Mouse (Mus musculus): ENCODE measurements around the gene Slc26a8. TPM values are rescaled to one million over a fixed set of nuclear protein-coding genes. Genes with fewer than 3 reads are reported as not detected.

Slc26a8 gene
- polyA plus RNA-seq, 1 experiment = 8.6 TPM

- DNase-seq (ENCODE audit: extremely low spot score in 1 of 2, low spot score in 1 of 2) = no peak
These were observed 43.8 kb downstream of the Slc26a8 start for GRCm38 (mm10) chr17:28646221-28646620.

GRCm38 (mm10) chr17:28644112-28644511 is 45.9 kb downstream of the Slc26a8 start:
- no peak for DNase-seq (ENCODE audit: extremely low spot score in 1 of 2, low spot score in 1 of 2)

DNA sequence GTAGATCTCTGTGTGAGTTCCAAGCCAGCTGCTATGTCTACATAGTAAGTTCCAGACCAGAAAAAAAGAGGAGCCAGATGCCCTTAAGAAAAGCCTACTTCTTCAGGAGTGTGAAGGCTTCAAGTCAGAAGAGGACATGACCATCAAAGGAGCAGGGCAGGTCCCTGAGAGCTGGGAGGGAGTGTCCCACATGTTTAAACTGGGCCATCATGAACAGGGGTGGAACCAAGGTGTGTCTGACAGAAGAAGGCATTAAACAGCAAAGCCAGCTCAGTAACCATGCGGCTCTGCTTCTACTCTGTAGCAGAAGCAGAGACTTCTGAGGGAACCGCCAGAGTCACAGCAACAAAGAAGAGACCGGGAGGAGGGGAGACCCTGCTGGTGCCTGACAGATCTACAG is 46.3 kb downstream of the Slc26a8 start:
- DNase-seq (ENCODE audit: extremely low spot score in 1 of 2, low spot score in 1 of 2) = no peak

GRCm38 (mm10) chr17:28640113-28640512 is 49.9 kb downstream of the Slc26a8 start:
- DNase-seq (ENCODE audit: extremely low spot score in 1 of 2, low spot score in 1 of 2) = no peak

- peak; percentile 72 to 88 for DNase-seq (ENCODE audit: extremely low spot score in 1 of 2, low spot score in 1 of 2)
These were observed 52.0 kb downstream of the Slc26a8 start for GRCm38 (mm10) chr17:28637711-28638690.

DNA sequence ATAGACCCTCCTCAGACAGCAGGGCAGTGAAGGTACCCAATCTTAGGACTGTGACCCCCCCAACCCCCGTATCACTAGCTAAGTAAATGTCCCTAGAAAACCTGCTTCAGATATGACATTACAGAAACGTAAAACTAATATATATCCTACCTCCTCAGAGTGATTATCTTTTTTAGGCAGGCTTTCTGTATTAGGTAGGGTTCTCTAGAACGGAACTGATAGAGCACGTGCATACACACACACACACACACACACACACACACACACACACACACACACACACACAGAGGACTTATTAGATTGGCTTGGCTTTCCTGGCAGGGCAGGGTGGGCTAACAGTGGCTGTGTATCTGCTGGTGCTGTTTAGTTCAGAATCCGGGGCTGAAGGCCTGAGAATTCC is 54.2 kb downstream of the Slc26a8 start:
- DNase-seq (ENCODE audit: extremely low spot score in 1 of 2, low spot score in 1 of 2) = no peak

DNA sequence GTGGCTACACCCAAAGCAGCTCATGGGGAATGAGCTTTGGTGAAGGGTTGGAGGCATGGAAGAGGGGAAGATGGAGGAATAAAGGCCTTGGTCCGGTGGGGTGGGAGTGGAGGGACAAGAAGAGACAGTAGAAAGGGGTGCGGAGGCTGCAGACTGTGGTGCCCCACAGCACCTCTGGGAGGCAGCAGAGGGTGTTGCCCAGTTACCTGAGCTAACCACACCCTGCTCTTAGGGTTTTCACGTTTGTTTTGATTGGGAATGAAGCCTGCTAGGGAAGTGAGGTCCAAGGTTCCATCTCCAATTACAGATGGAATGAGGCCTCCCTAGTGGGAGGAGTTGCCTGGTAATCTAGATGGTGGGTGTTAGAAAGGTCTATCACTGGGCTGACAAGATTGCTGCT is 60.9 kb downstream of the Slc26a8 start:
- DNase-seq (ENCODE audit: extremely low spot score in 1 of 2, low spot score in 1 of 2) = no peak

GRCm38 (mm10) chr17:28628248-28629124 is 61.5 kb downstream of the Slc26a8 start:
- DNase-seq (ENCODE audit: extremely low spot score in 1 of 2, low spot score in 1 of 2) = no peak

DNA sequence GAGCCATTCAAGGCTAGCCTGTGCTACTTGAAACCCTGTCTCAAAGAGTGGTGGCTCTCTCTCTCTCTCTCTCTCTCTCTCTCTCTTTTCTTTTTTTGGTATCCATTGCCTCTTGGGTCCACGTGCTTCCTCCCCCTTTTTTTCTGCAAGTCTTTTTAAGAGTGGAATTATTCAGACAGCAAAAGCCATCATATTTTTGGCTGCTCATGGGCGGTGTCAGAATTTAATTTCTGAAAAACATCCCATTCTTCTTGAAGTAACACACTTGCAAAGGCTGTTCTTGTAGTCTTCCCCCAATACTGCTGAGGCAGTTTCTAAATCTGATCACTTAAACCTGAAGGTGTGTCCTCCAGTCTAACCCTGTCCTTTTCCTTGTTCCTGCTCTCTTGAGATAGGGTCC is 63.1 kb downstream of the Slc26a8 start:
- DNase-seq (ENCODE audit: extremely low spot score in 1 of 2, low spot score in 1 of 2) = peak; percentile 66 to 78

DNA sequence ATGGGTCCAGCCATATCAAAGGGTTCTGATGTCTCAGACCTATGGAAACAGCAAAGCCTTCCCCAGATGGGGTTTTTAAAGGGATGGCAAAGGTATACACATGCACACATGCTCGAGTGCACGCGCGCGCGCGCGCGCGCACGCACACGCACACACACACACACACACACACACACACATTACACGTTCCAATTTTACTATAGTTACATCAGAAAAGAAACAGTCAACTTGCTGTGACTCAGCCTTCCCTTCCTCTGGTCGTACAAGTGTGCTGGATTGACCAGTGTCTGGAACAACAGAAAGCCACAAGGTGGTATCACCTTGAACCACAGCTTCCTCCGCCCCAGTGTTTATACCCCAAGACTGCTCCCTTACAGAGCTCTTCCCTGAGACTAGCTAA is 64.7 kb downstream of the Slc26a8 start:
- no peak for DNase-seq (ENCODE audit: extremely low spot score in 1 of 2, low spot score in 1 of 2)

- peak; percentile 40 to 63 for DNase-seq (ENCODE audit: extremely low spot score in 1 of 2, low spot score in 1 of 2)
These were observed 65.2 kb downstream of the Slc26a8 start for GRCm38 (mm10) chr17:28624841-28625240.

- DNase-seq (ENCODE audit: extremely low spot score in 1 of 2, low spot score in 1 of 2) = peak; percentile 64 to 92
These were observed 67.7 kb downstream of the Slc26a8 start, which contains the start of gene Srpk1 for GRCm38 (mm10) chr17:28622300-28622759. Gene Srpk1, minus strand, starts transcription at chr17:28622709.

GRCm38 (mm10) chr17:28621381-28622299 is 68.4 kb downstream of the Slc26a8 start:
- DNase-seq (ENCODE audit: extremely low spot score in 1 of 2, low spot score in 1 of 2) = peak in 1 of 2 experiments; percentile 46

GRCm38 (mm10) chr17:28618775-28619174 is 71.3 kb downstream of the Slc26a8 start:
- DNase-seq (ENCODE audit: extremely low spot score in 1 of 2, low spot score in 1 of 2) = no peak

GRCm38 (mm10) chr17:28618124-28618523 is 71.9 kb downstream of the Slc26a8 start:
- no peak for DNase-seq (ENCODE audit: extremely low spot score in 1 of 2, low spot score in 1 of 2)

GRCm38 (mm10) chr17:28617636-28618035 is 72.4 kb downstream of the Slc26a8 start:
- no peak for DNase-seq (ENCODE audit: extremely low spot score in 1 of 2, low spot score in 1 of 2)

DNA sequence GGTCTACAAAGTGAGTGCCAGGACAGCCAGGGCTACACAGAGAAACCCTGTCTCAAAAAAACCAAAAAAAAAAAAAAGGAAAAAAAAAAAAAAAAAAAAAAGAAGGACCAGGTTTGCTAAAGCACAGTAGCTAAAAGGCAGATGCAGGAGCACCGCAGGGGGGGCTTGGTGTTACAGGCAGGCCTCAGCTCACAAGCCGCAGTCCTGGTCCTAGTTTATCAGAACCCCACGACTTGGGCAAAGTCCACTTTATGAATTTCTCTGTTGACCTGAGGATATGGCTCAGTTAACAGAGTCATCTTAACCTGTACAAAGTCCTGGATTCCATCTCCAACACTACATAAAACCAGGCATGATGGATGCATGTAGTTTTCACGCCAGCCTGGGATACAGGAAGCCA is 74.7 kb downstream of the Slc26a8 start:
- no peak for DNase-seq (ENCODE audit: extremely low spot score in 1 of 2, low spot score in 1 of 2)

- DNase-seq (ENCODE audit: extremely low spot score in 1 of 2, low spot score in 1 of 2) = no peak
These were observed 76.9 kb downstream of the Slc26a8 start for GRCm38 (mm10) chr17:28613096-28613495.

GRCm38 (mm10) chr17:28612603-28613002 is 77.4 kb downstream of the Slc26a8 start:
- DNase-seq (ENCODE audit: extremely low spot score in 1 of 2, low spot score in 1 of 2) = no peak

DNA sequence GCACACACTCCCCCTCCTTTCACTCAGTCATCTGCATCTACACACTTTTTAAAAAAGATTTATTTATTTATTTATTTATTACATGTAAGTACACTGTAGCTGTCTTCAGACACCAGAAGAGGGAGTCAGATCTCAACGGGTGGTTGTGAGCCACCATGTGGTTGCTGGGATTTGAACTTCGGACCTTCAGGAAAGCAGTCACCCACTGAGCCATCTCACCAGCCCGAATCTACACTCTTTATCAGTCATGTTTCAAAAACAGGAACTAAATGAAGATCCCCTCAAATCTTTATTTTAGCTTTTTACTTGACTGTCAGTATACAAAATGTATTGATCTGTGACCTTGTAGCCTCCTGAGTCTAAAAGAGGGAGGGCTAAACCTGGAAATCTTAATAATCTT is 80.5 kb downstream of the Slc26a8 start:
- no peak for DNase-seq (ENCODE audit: extremely low spot score in 1 of 2, low spot score in 1 of 2)
